Mouse (Mus musculus): ENCODE measurements around the gene Gdpd3. TPM values are rescaled to one million over a fixed set of nuclear protein-coding genes. Genes with fewer than 3 reads are reported as not detected.

Gene Gdpd3
- 1 to 10 TPM in 1 of 2 experiments, under 1 TPM in 1; 0.89 to 1.3 TPM for polyA plus RNA-seq (2017; shearing (Covaris generic))

DNA sequence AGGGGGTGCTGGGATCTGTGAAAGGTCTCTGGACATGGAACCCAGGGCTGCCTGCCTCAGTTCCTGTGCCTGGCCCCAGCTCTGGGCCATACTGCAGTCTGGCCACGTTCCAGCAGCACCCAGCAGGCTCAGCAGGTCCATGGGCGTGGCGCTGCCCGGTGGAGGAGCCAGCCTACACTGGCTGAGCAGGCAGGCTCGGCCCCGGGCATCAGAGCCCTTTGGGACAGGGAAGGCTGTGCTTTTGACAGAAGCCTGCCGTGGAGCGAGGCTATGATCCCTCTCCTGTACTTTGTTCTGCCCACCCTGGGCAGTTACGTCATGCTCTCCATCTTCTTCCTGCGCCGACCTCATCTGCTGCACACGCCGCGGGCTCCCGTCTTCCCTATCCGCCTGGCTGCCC, at the start of gene Gdpd3:
TSS of gene Gdpd3 (plus strand) at position 134 of the 400 bp plus-strand sequence.

DNA sequence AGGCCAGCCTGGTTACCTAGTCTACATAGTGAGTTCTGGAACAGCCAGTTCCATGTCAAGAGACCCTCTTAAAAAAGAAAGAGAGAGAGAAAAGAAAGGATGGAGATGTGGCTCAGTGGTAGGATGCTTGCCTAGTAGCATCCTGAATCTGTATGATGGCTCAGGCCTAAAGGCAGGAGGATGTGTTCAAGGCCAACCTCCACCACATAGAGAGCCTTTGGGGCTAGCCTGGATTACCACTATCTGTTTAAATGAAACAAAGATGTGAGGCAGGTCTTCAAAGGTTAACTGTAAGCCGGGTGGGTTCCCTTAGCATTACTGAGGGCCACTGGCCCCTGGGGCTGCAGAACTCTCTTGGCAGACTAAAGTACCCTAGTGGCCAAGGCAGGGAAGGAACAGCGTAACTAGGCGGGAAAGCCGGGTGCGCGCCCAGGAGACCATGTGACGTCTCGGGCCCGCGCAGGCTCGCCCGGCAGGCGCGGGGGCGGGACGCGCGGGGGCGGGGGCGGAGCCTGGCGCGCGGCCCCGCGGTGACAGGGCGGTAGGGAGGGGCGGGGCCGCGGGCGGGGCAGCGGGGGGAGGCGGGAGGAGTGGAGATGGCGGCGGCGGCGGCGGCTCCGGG, 7.0 kb upstream of the Gdpd3 start, which contains the start of gene Mapk3:
TSS of gene Mapk3 (plus strand) at position 552 of the 622 bp plus-strand sequence.

DNA sequence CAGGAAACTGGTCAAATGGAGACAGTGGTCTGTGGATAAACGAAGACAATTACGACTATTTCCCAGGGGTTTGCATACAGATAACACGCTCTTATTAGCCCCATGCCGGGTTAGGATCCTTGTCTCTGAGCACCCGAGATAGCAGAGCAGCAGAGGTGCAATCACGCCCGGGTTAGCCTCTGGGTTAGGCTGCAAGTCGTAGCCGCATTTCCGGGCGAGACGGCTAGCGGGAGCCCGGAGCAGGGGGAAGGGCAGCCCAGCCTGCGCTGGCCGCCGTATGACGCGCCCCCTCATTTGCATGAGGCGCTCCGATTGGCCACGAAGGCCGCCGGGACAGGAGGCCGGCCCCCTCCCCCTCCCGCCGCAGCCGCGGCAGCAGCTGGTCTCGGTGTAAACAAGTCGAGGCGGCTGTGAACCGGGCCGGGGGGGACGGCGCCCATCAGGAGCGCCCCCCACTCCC, 10.5 kb downstream of the Gdpd3 start, which contains the start of gene Ypel3:
TSS of gene Ypel3 (plus strand) at position 358 of the 460 bp plus-strand sequence.

DNA sequence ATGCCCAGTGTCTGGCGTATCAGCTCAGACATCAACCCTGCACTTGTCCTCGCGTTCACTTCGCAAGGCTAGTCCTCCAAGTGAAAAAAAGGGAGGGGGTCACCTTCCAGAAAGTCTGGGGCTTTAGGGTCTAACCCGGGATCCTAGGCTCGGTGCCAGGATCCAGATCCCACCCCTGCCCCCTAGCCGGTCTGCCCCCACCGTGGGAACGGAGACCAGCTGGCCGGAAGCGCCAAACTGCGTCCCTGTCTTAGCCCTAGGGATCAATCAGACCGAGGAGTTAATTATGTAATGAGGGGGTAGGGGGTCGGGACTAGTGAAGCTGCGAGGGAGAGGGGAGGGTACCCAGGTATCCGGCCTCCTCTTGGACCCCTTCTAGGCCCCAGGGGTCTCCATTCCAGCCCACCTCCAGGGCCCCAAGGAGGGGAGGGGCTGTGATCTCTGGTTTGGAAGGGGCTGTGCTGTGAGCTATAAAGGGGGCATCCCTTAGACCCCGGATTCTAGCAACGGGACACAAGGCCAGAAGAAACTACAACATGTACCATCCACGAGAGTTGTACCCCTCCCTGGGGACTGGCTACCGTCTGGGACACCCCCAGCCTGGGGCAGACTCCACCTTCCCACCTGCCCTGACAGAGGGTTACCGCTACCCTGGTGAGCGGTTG, 15.0 kb downstream of the Gdpd3 start, which contains the start of gene Tbx6:
TSS of gene Tbx6 (plus strand) at position 513 of the 665 bp plus-strand sequence.

DNA sequence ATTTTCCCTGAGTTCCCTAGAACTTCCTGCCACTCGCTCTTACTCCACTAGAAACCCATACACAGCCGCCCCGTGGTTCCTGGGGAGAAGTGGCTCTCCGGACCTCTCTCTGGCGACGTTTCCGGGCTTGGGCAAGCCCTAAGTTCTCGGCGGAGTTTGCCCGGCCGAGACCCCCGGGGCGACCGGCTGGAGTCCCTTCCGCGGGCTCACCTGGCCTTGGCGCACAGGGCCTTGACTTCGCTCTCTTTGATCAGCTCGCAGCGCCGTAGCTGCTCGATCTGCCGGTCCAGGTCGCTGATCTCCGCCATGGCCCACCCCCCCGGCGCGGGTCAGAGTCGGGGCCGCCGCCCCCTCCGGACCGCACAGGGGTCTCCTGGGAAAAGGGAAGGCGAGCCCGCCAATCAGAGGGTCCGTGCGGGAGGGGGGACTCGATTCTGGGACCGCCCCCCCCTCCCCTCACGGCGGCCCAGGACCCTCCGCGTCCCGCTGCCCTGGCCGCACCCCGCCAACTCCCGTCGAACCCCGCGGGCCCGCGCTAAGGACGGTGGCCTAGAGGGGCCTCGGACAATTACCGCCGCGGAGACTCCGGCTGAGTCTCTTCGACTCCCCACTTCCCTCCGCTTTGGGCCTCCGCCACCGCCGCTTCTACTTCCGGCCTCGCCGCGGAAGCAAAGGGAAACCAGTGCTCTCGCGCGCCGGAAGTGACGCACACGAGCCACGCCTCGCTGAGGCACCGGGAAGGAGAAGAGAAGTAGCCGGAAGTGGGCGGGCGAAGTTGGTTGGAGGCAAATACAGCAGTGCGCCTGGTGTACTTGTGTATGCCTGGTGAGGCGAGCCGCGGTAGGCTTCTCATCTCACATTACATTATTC, 26.0 kb downstream of the Gdpd3 start, which contains the start of gene Ppp4c:
TSS of gene Ppp4c (minus strand) at position 646 of the 870 bp plus-strand sequence.

DNA sequence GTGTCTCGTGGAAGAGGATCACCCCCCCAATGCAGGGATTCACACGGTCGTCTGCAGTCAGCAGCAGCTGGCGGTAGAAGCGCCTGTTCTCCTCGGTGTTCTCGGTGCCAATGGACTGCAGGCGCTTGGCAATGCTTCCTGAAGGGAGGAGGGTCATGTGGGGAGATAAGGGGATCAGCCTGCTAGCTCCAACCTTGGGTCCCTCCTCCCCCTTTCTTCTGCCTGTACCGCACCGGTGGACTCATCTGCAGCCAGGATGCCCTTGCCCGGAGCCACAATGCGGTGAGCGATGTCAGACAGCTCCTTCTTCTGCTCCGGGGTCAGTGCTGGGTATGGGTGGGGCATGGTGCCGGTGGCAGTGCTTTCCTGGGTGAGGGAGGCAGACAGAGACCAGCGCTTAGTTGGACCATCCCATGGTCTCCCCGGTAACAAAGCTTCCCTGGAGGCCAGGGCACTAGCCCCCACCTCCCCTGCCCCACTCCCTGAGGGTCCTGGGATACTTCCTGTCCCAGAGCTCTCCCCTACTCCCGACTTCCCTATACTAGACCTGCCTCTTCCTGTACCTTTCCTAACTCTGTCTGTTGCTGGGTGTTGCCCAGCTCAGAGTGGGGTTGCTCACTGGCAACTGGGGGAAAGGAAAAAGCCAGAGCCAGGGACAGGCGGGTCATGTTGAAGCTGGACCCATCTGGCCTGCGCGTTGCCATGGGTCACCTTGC, 31.4 kb downstream of the Gdpd3 start, which contains the start of gene Fam57b:
TSS of gene Fam57b (plus strand) at position 258 of the 716 bp plus-strand sequence.

Other genes with a start within 250 kb of the Gdpd3 start
- 100 to 1,000 TPM; 157 to 175 TPM for gene Eif3c, start 199.9 kb upstream of the Gdpd3 start, polyA plus RNA-seq (2017; shearing (Covaris generic))
- gene Apobr, start 181.4 kb upstream of the Gdpd3 start, polyA plus RNA-seq (2017; shearing (Covaris generic)), result 1 to 10 TPM; 3.1 to 5.4 TPM
- gene Cln3, start 180.5 kb upstream of the Gdpd3 start, polyA plus RNA-seq (2017; shearing (Covaris generic)), result 100 to 1,000 TPM in 1 of 2 experiments, 10 to 100 TPM in 1; 81.6 to 107 TPM
- under 1 TPM in 1 of 2 experiments, not detected in 1; 0.42 TPM for gene Il27, start 171.4 kb upstream of the Gdpd3 start, polyA plus RNA-seq (2017; shearing (Covaris generic))
- gene Nupr1, start 135.5 kb upstream of the Gdpd3 start, polyA plus RNA-seq (2017; shearing (Covaris generic)), result 10 to 100 TPM in 1 of 2 experiments, 1 to 10 TPM in 1; 6.0 to 12.8 TPM
- 100 to 1,000 TPM; 114 to 118 TPM for gene Sgf29, start 117.0 kb upstream of the Gdpd3 start, polyA plus RNA-seq (2017; shearing (Covaris generic))
- under 1 TPM; 0.20 to 0.48 TPM for gene Sult1a1, start 89.9 kb upstream of the Gdpd3 start, polyA plus RNA-seq (2017; shearing (Covaris generic))
- 100 to 1,000 TPM; 104 to 113 TPM for gene Bola2, start 70.9 kb upstream of the Gdpd3 start, polyA plus RNA-seq (2017; shearing (Covaris generic))
- gene Slx1b, start 70.5 kb upstream of the Gdpd3 start, polyA plus RNA-seq (2017; shearing (Covaris generic)), result 10 to 100 TPM in 1 of 2 experiments, 1 to 10 TPM in 1; 8.3 to 10.8 TPM
- gene Coro1a, start 58.5 kb upstream of the Gdpd3 start, polyA plus RNA-seq (2017; shearing (Covaris generic)), result 1,000 to 10,000 TPM; 2,830 to 3,089 TPM
- gene Mapk3, start 6.7 kb upstream of the Gdpd3 start, polyA plus RNA-seq (2017; shearing (Covaris generic)), result 10 to 100 TPM; 32.8 to 38.7 TPM
- 100 to 1,000 TPM; 490 to 573 TPM for gene Ypel3, start 10.6 kb downstream of the Gdpd3 start, polyA plus RNA-seq (2017; shearing (Covaris generic))
- gene Tbx6, start 15.1 kb downstream of the Gdpd3 start, polyA plus RNA-seq (2017; shearing (Covaris generic)), result 1 to 10 TPM; 4.3 to 6.4 TPM
- 100 to 1,000 TPM; 363 to 467 TPM for gene Ppp4c, start 26.2 kb downstream of the Gdpd3 start, polyA plus RNA-seq (2017; shearing (Covaris generic))
- gene Fam57b, start 31.3 kb downstream of the Gdpd3 start, polyA plus RNA-seq (2017; shearing (Covaris generic)), result under 1 TPM; 0.16 to 0.97 TPM
- gene 4930451I11Rik, start 65.3 kb downstream of the Gdpd3 start, polyA plus RNA-seq (2017; shearing (Covaris generic)), result not detected
- gene Doc2a, start 81.1 kb downstream of the Gdpd3 start, polyA plus RNA-seq (2017; shearing (Covaris generic)), result not detected
- 1 to 10 TPM; 7.9 to 8.7 TPM for gene Hirip3, start 95.6 kb downstream of the Gdpd3 start, polyA plus RNA-seq (2017; shearing (Covaris generic))
- 10 to 100 TPM; 75.8 to 78.6 TPM for gene Ino80e, start 96.0 kb downstream of the Gdpd3 start, polyA plus RNA-seq (2017; shearing (Covaris generic))
- 10 to 100 TPM; 44.6 to 51.3 TPM for gene Taok2, start 118.4 kb downstream of the Gdpd3 start, polyA plus RNA-seq (2017; shearing (Covaris generic))
- gene Tmem219, start 156.6 kb downstream of the Gdpd3 start, polyA plus RNA-seq (2017; shearing (Covaris generic)), result 10 to 100 TPM; 39.4 to 53.1 TPM
- 10 to 100 TPM; 31.6 to 38.0 TPM for gene Kctd13, start 162.5 kb downstream of the Gdpd3 start, polyA plus RNA-seq (2017; shearing (Covaris generic))
- gene Asphd1, start 183.2 kb downstream of the Gdpd3 start, polyA plus RNA-seq (2017; shearing (Covaris generic)), result under 1 TPM; 0.19 to 0.69 TPM
- 1 to 10 TPM in 1 of 2 experiments, under 1 TPM in 1; 0.74 to 1.0 TPM for gene Sez6l2, start 184.2 kb downstream of the Gdpd3 start, polyA plus RNA-seq (2017; shearing (Covaris generic))
- gene Cdipt, start 209.6 kb downstream of the Gdpd3 start, polyA plus RNA-seq (2017; shearing (Covaris generic)), result 100 to 1,000 TPM; 248 to 261 TPM
- 1 to 10 TPM in 1 of 2 experiments, under 1 TPM in 1; 0.94 to 3.5 TPM for gene Cdiptos, start 209.8 kb downstream of the Gdpd3 start, polyA plus RNA-seq (2017; shearing (Covaris generic))
- 10 to 100 TPM; 49.5 to 51.3 TPM for gene Mvp, start 248.3 kb downstream of the Gdpd3 start, polyA plus RNA-seq (2017; shearing (Covaris generic))

Data from inflammation-experienced regulatory T-cells (primary cell).